Mouse (Mus musculus) cortical plate, adult 2 months (tissue): ENCODE results near the gene Sufu.

ENCODE experiments used
- CTCF ChIP-seq: fragments of 200-500 bp; IDR thresholded peaks from 2 replicates; pipeline ENCODE4 v1.5.1; 2011; ENCODE audit warnings: mild to moderate bottlenecking, control low read depth, low read length; ENCODE audit not compliant: insufficient read depth; ENCODE audit errors: extremely low read depth
- POLR2A ChIP-seq: fragments of 200-500 bp; IDR thresholded peaks from 2 replicates; pipeline ENCODE4 v1.6.1; 2011; ENCODE audit warnings: mild to moderate bottlenecking, low read length, control low read depth; ENCODE audit not compliant: insufficient read depth; ENCODE audit errors: extremely low read depth

- no peak for TF ChIP-seq CTCF
- TF ChIP-seq POLR2A, result no peak
Measured at GRCm38 (mm10) chr19:46499539-46499835, 102.8 kb downstream of the Sufu start.
